Mouse (Mus musculus): ENCODE data around the gene Cd27. TPM values are rescaled to one million over a fixed set of nuclear protein-coding genes. Genes with fewer than 3 reads are reported as not detected.

Gene Cd27
- polyA plus RNA-seq, 1 experiment from 2014 or later, result 2.4 TPM

- 65% methylated on average over 13 of the region's 13 CpGs for WGBS
- DNase-seq (ENCODE audit: low spot score), result no peak
- no peak overlapping the region for H3K9ac ChIP-seq (replicated peaks; ENCODE audit: low read depth)
- H3K9me3 ChIP-seq (ENCODE audit: low read length), result no peaks in the 10 kb centered on the region
- no peak for TF ChIP-seq CTCF (IDR thresholded peaks at IDR 0.05)
- no peak for TF ChIP-seq EP300 (IDR thresholded peaks at IDR 0.05)
- H3K27ac ChIP-seq (ENCODE audit: low read length), result no peak overlapping the region
- H3K4me1 ChIP-seq (ENCODE audit: insufficient read depth, low read depth, low read length), result no peaks in the 10 kb centered on the region
- no peak overlapping the region for H3K4me2 ChIP-seq (replicated peaks; ENCODE audit: low read depth, low read length)
- no peaks in the 10 kb centered on the region for H3K36me3 ChIP-seq (ENCODE audit: insufficient read depth, low read length)
- H3K4me3 ChIP-seq (ENCODE audit: low read depth, low read length), result no peak overlapping the region
- no peak for ATAC-seq
- H3K27me3 ChIP-seq (replicated peaks; ENCODE audit: insufficient read depth, low read length), result no peaks in the 10 kb centered on the region
Observed at GRCm38 (mm10) chr6:125266091-125266490, 29.3 kb upstream of the Cd27 start.

- WGBS, result 29% methylated on average over 10 of the region's 10 CpGs
- TF ChIP-seq CTCF (IDR thresholded peaks at IDR 0.05), result no peak
- no peak for TF ChIP-seq EP300 (IDR thresholded peaks at IDR 0.05)
- no peak for DNase-seq (ENCODE audit: low spot score)
- Histone ChIP-seq H3K27ac (ENCODE audit: low read length) (no peak overlapping the region), H3K4me1 (ENCODE audit: insufficient read depth, low read depth, low read length) (no peaks in the 10 kb centered on the region), H3K9ac (replicated peaks; ENCODE audit: low read depth) (no peak overlapping the region), H3K4me3 (ENCODE audit: low read depth, low read length) (no peak overlapping the region), H3K27me3 (replicated peaks; ENCODE audit: insufficient read depth, low read length) (no peaks in the 10 kb centered on the region), H3K9me3 (ENCODE audit: low read length) (no peaks in the 10 kb centered on the region), H3K36me3 (ENCODE audit: insufficient read depth, low read length) (no peaks in the 10 kb centered on the region), H3K4me2 (replicated peaks; ENCODE audit: low read depth, low read length) (no peak overlapping the region)
- no peak for ATAC-seq
Observed at GRCm38 (mm10) chr6:125265239-125265638, 28.4 kb upstream of the Cd27 start.

GRCm38 (mm10) chr6:125264219-125264618 is 27.4 kb upstream of the Cd27 start:
- no peak overlapping the region for H3K9ac ChIP-seq (replicated peaks; ENCODE audit: low read depth)
- no peak overlapping the region for H3K4me2 ChIP-seq (replicated peaks; ENCODE audit: low read depth, low read length)

GRCm38 (mm10) chr6:125260006-125260555 is 23.3 kb upstream of the Cd27 start:
- no peak overlapping the region for H3K9ac ChIP-seq (replicated peaks; ENCODE audit: low read depth)
- 62% methylated on average over 10 of the region's 10 CpGs for WGBS
- H3K27ac ChIP-seq (ENCODE audit: low read length), result no peak overlapping the region
- H3K4me3 ChIP-seq (ENCODE audit: low read depth, low read length), result no peak overlapping the region
- H3K4me2 ChIP-seq (replicated peaks; ENCODE audit: low read depth, low read length), result no peak overlapping the region
- ATAC-seq (no peak), DNase-seq (ENCODE audit: low spot score) (no peak)
- H3K27me3 ChIP-seq (replicated peaks; ENCODE audit: insufficient read depth, low read length), result no peaks in the 10 kb centered on the region
- no peaks in the 10 kb centered on the region for H3K36me3 ChIP-seq (ENCODE audit: insufficient read depth, low read length)
- H3K4me1 ChIP-seq (ENCODE audit: insufficient read depth, low read depth, low read length), result no peaks in the 10 kb centered on the region
- no peak for TF ChIP-seq EP300 (IDR thresholded peaks at IDR 0.05)
- TF ChIP-seq CTCF (IDR thresholded peaks at IDR 0.05), result no peak
- no peaks in the 10 kb centered on the region for H3K9me3 ChIP-seq (ENCODE audit: low read length)

More at GRCm38 (mm10) chr6:125264219-125264618, 27.4 kb upstream of the Cd27 start:
- H3K4me1 ChIP-seq (ENCODE audit: insufficient read depth, low read depth, low read length), result no peaks in the 10 kb centered on the region
- no peaks in the 10 kb centered on the region for H3K36me3 ChIP-seq (ENCODE audit: insufficient read depth, low read length)
- no peak for TF ChIP-seq CTCF (IDR thresholded peaks at IDR 0.05)
- no peak for TF ChIP-seq EP300 (IDR thresholded peaks at IDR 0.05)
- 77% methylated on average over 9 of the region's 9 CpGs for WGBS
- no peak overlapping the region for H3K27ac ChIP-seq (ENCODE audit: low read length)
- H3K4me3 ChIP-seq (ENCODE audit: low read depth, low read length), result no peak overlapping the region
- no peaks in the 10 kb centered on the region for H3K9me3 ChIP-seq (ENCODE audit: low read length)
- ATAC-seq (no peak), DNase-seq (ENCODE audit: low spot score) (no peak)
- no peaks in the 10 kb centered on the region for H3K27me3 ChIP-seq (replicated peaks; ENCODE audit: insufficient read depth, low read length)

- Histone ChIP-seq H3K36me3 (ENCODE audit: insufficient read depth, low read length) (no peaks in the 10 kb centered on the region), H3K27ac (ENCODE audit: low read length) (no peak overlapping the region), H3K4me1 (ENCODE audit: insufficient read depth, low read depth, low read length) (no peaks in the 10 kb centered on the region), H3K4me3 (ENCODE audit: low read depth, low read length) (no peak overlapping the region), H3K9me3 (ENCODE audit: low read length) (no peaks in the 10 kb centered on the region), H3K9ac (replicated peaks; ENCODE audit: low read depth) (no peak overlapping the region), H3K4me2 (replicated peaks; ENCODE audit: low read depth, low read length) (no peak overlapping the region), H3K27me3 (replicated peaks; ENCODE audit: insufficient read depth, low read length) (no peaks in the 10 kb centered on the region)
- WGBS, result 71% methylated on average over 8 of the region's 8 CpGs
- no peak for DNase-seq (ENCODE audit: low spot score)
- ATAC-seq, result no peak
- TF ChIP-seq EP300 (IDR thresholded peaks at IDR 0.05) (no peak), CTCF (IDR thresholded peaks at IDR 0.05) (no peak)
Observed at GRCm38 (mm10) chr6:125256222-125256966, 19.6 kb upstream of the Cd27 start.

GRCm38 (mm10) chr6:125255516-125256044 is 18.8 kb upstream of the Cd27 start:
- H3K9me3 ChIP-seq (ENCODE audit: low read length), result no peaks in the 10 kb centered on the region
- H3K27ac ChIP-seq (ENCODE audit: low read length), result no peak overlapping the region
- H3K4me2 ChIP-seq (replicated peaks; ENCODE audit: low read depth, low read length), result no peak overlapping the region
- no peaks in the 10 kb centered on the region for H3K27me3 ChIP-seq (replicated peaks; ENCODE audit: insufficient read depth, low read length)
- H3K4me3 ChIP-seq (ENCODE audit: low read depth, low read length), result no peak overlapping the region
- no peaks in the 10 kb centered on the region for H3K4me1 ChIP-seq (ENCODE audit: insufficient read depth, low read depth, low read length)
- no peak for DNase-seq (ENCODE audit: low spot score)
- TF ChIP-seq EP300 (IDR thresholded peaks at IDR 0.05) (no peak), CTCF (IDR thresholded peaks at IDR 0.05) (no peak)
- WGBS, result 82% methylated on average over 7 of the region's 7 CpGs
- no peak overlapping the region for H3K9ac ChIP-seq (replicated peaks; ENCODE audit: low read depth)
- ATAC-seq, result no peak
- no peaks in the 10 kb centered on the region for H3K36me3 ChIP-seq (ENCODE audit: insufficient read depth, low read length)
